Mouse (Mus musculus) kidney, embryonic 15.5 days (tissue): Measurements from ENCODE around the gene Gsdmc4. TPM values are rescaled to one million over a fixed set of nuclear protein-coding genes. Genes with fewer than 3 reads are reported as not detected.
"Not testable (repeated sequence)": the region's sequence is repeated elsewhere in the genome, so short reads cannot be mapped to it uniquely, and the experiment has no call there.

Source experiments
- ATAC-seq: fragments of 200-750 bp; cut with Nextera tagmentation; replicated peaks from 2 replicates; pipeline ENCODE4 v1.8.0; 2017; ENCODE audit warnings: moderate TSS enrichment; ENCODE audit not compliant: low FRiP score
- H3K27ac ChIP-seq: fragments of 300-500 bp; sonication (generic); 2 replicates; pipeline ENCODE4 v1.5.1; 2015; ENCODE audit warnings: mild to moderate bottlenecking, inconsistent platforms
- H3K27me3 ChIP-seq: fragments of 300-500 bp; sonication (generic); 2 replicates; pipeline ENCODE4 v1.6.1; 2015; ENCODE audit warnings: inconsistent platforms
- H3K36me3 ChIP-seq: fragments of 300-500 bp; sonication (generic); 2 replicates; pipeline ENCODE4 v1.6.1; 2015; ENCODE audit warnings: inconsistent platforms
- H3K4me1 ChIP-seq: fragments of 300-500 bp; sonication (generic); 2 replicates; pipeline ENCODE4 v1.6.1; 2015; ENCODE audit warnings: inconsistent platforms
- H3K4me2 ChIP-seq: fragments of 300-500 bp; sonication (generic); 2 replicates; pipeline ENCODE4 v1.6.1; 2015; ENCODE audit warnings: moderate library complexity, mild to moderate bottlenecking, inconsistent platforms
- H3K4me3 ChIP-seq: fragments of 300-500 bp; sonication (generic); replicated peaks from 2 replicates; pipeline ENCODE4 v1.5.1; 2015; ENCODE audit warnings: mild to moderate bottlenecking, inconsistent platforms
- H3K9ac ChIP-seq: fragments of 300-500 bp; sonication (generic); 2 replicates; pipeline ENCODE4 v1.6.1; 2015; ENCODE audit warnings: mild to moderate bottlenecking, inconsistent platforms
- H3K9me3 ChIP-seq: fragments of 300-500 bp; sonication (generic); replicated peaks from 2 replicates; pipeline ENCODE4 v1.6.1; 2016; ENCODE audit warnings: inconsistent platforms
- WGBS: fragments of 180-500 bp; shearing (Covaris S2); methylation state at CpG from one replicate; pipeline ENCODE4 v1.1.7; 2015; ENCODE audit warnings: mixed read lengths; 5-methylcytosine and 5-hydroxymethylcytosine counted together
- polyA plus RNA-seq: library from polyadenylated mRNA; unstranded; fragments of >200 nt; fragmentation: Nextera tagmentation; extraction: Ambion mirVana; gene quantifications from 2 replicates; pipeline ENCODE4 v1.2.1, GENCODE M21; 2015

Gsdmc4 gene
- polyA plus RNA-seq, 1 experiment from 2014 or later, result 0.09 TPM

DNA sequence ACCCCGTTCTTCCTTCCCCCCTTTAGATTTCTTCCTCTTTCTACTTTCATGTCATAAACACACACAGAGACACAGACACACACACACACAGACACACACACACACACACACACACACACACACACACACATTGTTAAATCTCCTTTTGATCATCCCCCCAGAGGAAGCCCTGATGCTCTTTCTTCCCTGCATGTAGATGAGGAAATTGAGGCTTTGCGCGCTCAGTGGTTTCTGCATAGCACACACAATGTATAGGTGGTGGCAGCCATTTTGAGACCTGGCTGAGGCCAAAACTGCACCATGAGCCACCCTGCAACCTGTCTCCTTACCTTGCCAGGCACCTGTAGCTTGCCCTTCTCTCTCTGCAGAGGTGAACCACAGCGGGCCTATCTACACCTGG, 4.5 kb upstream of the Gsdmc4 start:
- H3K27ac ChIP-seq, H3K9me3 ChIP-seq, H3K36me3 ChIP-seq, H3K4me3 ChIP-seq, H3K9ac ChIP-seq, H3K4me2 ChIP-seq, ATAC-seq, H3K4me1 ChIP-seq, H3K27me3 ChIP-seq: not testable (repeated sequence)
- WGBS, result 87% methylated on average over 4 of the region's 4 CpGs

DNA sequence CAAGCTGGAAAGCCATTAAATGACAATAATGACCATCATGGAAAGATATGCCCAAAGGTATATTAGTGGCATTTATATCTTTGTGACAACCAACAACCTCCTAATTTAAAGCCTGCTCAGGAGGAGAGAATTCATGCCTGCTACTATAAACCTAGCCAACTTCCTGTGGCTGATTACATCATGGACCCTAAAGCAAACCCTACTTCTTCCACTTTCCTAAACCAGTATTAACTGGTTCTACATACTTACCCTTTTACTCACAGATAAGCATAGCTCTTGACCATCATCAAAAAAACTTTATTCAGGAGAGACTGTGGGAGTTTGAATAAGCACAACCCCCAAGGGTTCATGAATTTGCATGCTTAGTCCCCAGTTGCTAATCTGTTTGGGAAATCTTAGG, 2.2 kb downstream of the Gsdmc4 start:
- not testable (repeated sequence) for H3K4me1 ChIP-seq, H3K4me2 ChIP-seq, H3K9me3 ChIP-seq, H3K36me3 ChIP-seq, H3K27ac ChIP-seq, H3K9ac ChIP-seq, H3K27me3 ChIP-seq, ATAC-seq, H3K4me3 ChIP-seq

- H3K4me2 ChIP-seq, result peak overlapping the region; percentile 35; the same call in 1 of the 2 replicates
- not testable (repeated sequence) for ATAC-seq, H3K27me3 ChIP-seq, H3K9ac ChIP-seq, H3K27ac ChIP-seq, H3K4me1 ChIP-seq, H3K9me3 ChIP-seq, H3K36me3 ChIP-seq
- 0 out of 2 replicates have a peak overlapping the region, but pooled peaks have one; percentile 10 for H3K4me3 ChIP-seq
- 34% methylated on average over 9 of the region's 9 CpGs for WGBS
These were observed 16.3 kb downstream of the Gsdmc4 start for GRCm38 (mm10) chr15:63895560-63896353.

- H3K9me3 ChIP-seq, H3K36me3 ChIP-seq, H3K9ac ChIP-seq, H3K27me3 ChIP-seq, H3K4me1 ChIP-seq, H3K27ac ChIP-seq, ATAC-seq, H3K4me3 ChIP-seq, H3K4me2 ChIP-seq: not testable (repeated sequence)
- 63% methylated on average over 5 of the region's 5 CpGs for WGBS
These were observed 23.7 kb downstream of the Gsdmc4 start for GRCm38 (mm10) chr15:63888440-63888839.

DNA sequence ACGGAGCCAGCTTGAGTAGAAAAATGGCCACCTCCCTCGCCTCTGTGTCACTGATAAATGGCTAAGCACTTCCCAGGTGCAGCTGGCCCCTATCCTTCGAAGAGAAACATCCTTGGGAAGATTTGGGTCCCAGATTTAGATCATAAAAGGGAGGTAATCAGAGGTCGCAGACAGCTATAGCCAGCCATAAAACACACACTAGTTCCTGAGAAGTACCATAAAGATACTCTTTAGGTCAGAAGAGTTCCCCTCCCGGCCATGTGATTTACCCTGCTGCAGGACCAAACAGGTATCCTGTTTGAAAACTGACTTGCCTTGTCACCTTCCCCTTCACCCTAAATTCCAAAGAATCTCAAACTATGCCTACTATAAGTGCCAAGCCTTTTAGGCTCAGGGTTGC, 24.1 kb downstream of the Gsdmc4 start:
- not testable (repeated sequence) for H3K4me1 ChIP-seq, H3K27me3 ChIP-seq, H3K9ac ChIP-seq, H3K36me3 ChIP-seq, H3K9me3 ChIP-seq, ATAC-seq, H3K4me2 ChIP-seq, H3K4me3 ChIP-seq, H3K27ac ChIP-seq
- whole genome bisulfite sequencing, result no CpG with 5 or more reads among the region's 5 CpGs

DNA sequence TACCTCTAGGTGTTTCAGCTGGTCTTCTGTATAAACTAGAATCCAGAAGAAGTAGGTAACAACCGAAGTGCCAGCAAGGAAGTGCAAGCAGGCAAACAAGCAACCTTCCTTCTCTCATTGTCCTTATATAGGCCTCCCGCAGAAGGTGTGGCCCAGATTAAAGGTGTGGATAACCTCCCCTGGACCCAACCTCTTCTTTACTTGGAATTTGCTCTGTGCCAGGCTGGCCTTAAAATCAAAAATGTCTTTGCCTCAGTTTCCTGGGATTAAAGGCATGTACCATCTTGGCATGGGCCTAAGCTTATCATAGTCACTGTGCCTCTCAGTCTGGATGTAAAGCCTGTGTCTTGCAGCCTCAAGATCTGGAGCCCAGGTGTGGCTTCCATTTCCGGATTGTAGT, 33.6 kb downstream of the Gsdmc4 start, which contains the start of gene Gsdmc3:
Gene Gsdmc3, minus strand, starts transcription at position 101 of the 400 bp plus-strand sequence.
- not testable (repeated sequence) for H3K9me3 ChIP-seq, ATAC-seq, H3K4me1 ChIP-seq, H3K4me2 ChIP-seq, H3K9ac ChIP-seq, H3K36me3 ChIP-seq, H3K4me3 ChIP-seq, H3K27me3 ChIP-seq, H3K27ac ChIP-seq
- 91% methylated on average over 1 of the region's 3 CpGs for WGBS

GRCm38 (mm10) chr15:63876160-63876559, 35.9 kb downstream of the Gsdmc4 start:
- not testable (repeated sequence) for H3K4me1 ChIP-seq, H3K4me3 ChIP-seq, H3K9ac ChIP-seq, H3K27ac ChIP-seq, H3K27me3 ChIP-seq, H3K9me3 ChIP-seq, H3K36me3 ChIP-seq, ATAC-seq, H3K4me2 ChIP-seq

DNA sequence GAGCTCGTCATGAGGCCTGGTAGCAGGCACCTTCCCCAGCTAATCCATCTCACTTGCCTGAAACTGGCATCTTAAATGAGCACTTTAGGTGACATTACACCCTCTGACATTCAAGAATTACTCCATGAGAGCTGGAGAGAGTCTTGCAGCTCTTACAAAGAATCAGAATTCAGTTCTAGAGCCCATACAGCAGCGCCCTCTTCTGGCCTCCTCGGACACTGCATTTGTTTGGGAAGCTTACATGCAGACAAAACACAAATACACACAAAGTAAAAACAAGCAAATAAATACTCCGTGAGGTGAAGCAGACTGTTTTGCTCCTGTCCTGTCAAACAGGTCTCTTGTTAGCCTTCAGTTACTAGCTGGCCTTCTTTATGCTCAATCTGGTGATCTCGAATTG, 50.1 kb downstream of the Gsdmc4 start:
- H3K27ac ChIP-seq, H3K4me2 ChIP-seq, H3K36me3 ChIP-seq, H3K9ac ChIP-seq, H3K9me3 ChIP-seq, H3K4me1 ChIP-seq, H3K4me3 ChIP-seq, H3K27me3 ChIP-seq, ATAC-seq: not testable (repeated sequence)
- WGBS, result 45% methylated on average over 5 of the region's 5 CpGs

Other genes with a start within 250 kb of the Gsdmc4 start
- gene Gsdmc2, start 67.1 kb downstream of the Gsdmc4 start, polyA plus RNA-seq, result 5.0 and 14.3 TPM in 2 replicates
- 2.6 and 6.6 TPM in 2 replicates for gene Gsdmc3, start 33.7 kb downstream of the Gsdmc4 start, polyA plus RNA-seq
- 56.5 and 61.0 TPM in 2 replicates for gene Fam49b, start 148.2 kb upstream of the Gsdmc4 start, polyA plus RNA-seq